Mouse (Mus musculus) stomach, embryonic 15.5 days (tissue): ENCODE data around the gene Pts. TPM values are rescaled to one million over a fixed set of nuclear protein-coding genes. Genes with fewer than 3 reads are reported as not detected.

Experiments
- ATAC-seq: fragments of 200-750 bp; cut with Nextera tagmentation; 2 replicates; pipeline ENCODE4 v1.8.0; 2017; ENCODE audit warnings: low read depth, moderate number of reproducible peaks, moderate TSS enrichment; ENCODE audit not compliant: insufficient read depth, low FRiP score
- H3K27ac ChIP-seq: fragments of 300-500 bp; sonication (generic); 2 replicates; pipeline ENCODE4 v1.5.1; 2015; ENCODE audit warnings: mild to moderate bottlenecking, inconsistent platforms
- H3K27me3 ChIP-seq: fragments of 300-500 bp; sonication (generic); replicated peaks from 2 replicates; pipeline ENCODE4 v1.6.1; 2015; ENCODE audit warnings: inconsistent platforms
- H3K36me3 ChIP-seq: fragments of 300-500 bp; sonication (generic); 2 replicates; pipeline ENCODE4 v1.6.1; 2015; ENCODE audit warnings: inconsistent platforms
- H3K4me1 ChIP-seq: fragments of 300-500 bp; sonication (generic); 2 replicates; pipeline ENCODE4 v1.6.1; 2015; ENCODE audit warnings: inconsistent platforms
- H3K4me2 ChIP-seq: fragments of 300-500 bp; sonication (generic); 2 replicates; pipeline ENCODE4 v1.6.1; 2015; ENCODE audit warnings: mild to moderate bottlenecking, inconsistent platforms
- H3K4me3 ChIP-seq: fragments of 300-500 bp; sonication (generic); replicated peaks from 2 replicates; pipeline ENCODE4 v1.5.1; 2015; ENCODE audit warnings: inconsistent platforms
- H3K9ac ChIP-seq: fragments of 300-500 bp; sonication (generic); 2 replicates; pipeline ENCODE4 v1.6.1; 2015; ENCODE audit warnings: inconsistent platforms
- H3K9me3 ChIP-seq: fragments of 300-500 bp; sonication (generic); 2 replicates; pipeline ENCODE4 v1.6.1; 2016; ENCODE audit warnings: inconsistent platforms
- WGBS: fragments of 180-500 bp; shearing (Covaris S2); methylation state at CpG from one replicate; pipeline ENCODE4 v1.1.7; 2015; 5-methylcytosine and 5-hydroxymethylcytosine counted together
- polyA plus RNA-seq: library from polyadenylated mRNA; unstranded; fragments of >200 nt; fragmentation: Nextera tagmentation; extraction: Ambion mirVana; gene quantifications from 2 replicates; pipeline ENCODE4 v1.2.1, GENCODE M21; 2015

Pts gene
- polyA plus RNA-seq, 1 experiment from 2014 or later, result 83.4 TPM

- H3K36me3 ChIP-seq, result no peaks in the 10 kb centered on the region
- ATAC-seq, result no peak
- no peak overlapping the region for H3K4me2 ChIP-seq
- H3K27me3 ChIP-seq, result no peaks in the 10 kb centered on the region
- WGBS, result 89% methylated on average over 5 of the region's 5 CpGs
- H3K4me3 ChIP-seq, result no peak overlapping the region
- peaks cover 10% of the 10 kb centered on the region for H3K4me1 ChIP-seq
- H3K9me3 ChIP-seq, result no peaks in the 10 kb centered on the region
- no peak overlapping the region for H3K27ac ChIP-seq
- H3K9ac ChIP-seq, result no peak overlapping the region
Observed at GRCm38 (mm10) chr9:50524936-50525335, 3.6 kb downstream of the Pts start.

GRCm38 (mm10) chr9:50522574-50522973 lies 6.0 kb downstream of the Pts start:
- no peak overlapping the region for H3K9ac ChIP-seq
- H3K4me3 ChIP-seq, result no peak overlapping the region
- no peak overlapping the region for H3K27ac ChIP-seq
- H3K9me3 ChIP-seq, result no peaks in the 10 kb centered on the region
- H3K27me3 ChIP-seq, result no peaks in the 10 kb centered on the region
- H3K4me2 ChIP-seq, result no peak overlapping the region
- H3K4me1 ChIP-seq, result peaks cover 4% of the 10 kb centered on the region
- ATAC-seq, result no peak
- WGBS, result 72% methylated on average over 5 of the region's 5 CpGs
- H3K36me3 ChIP-seq, result no peaks in the 10 kb centered on the region

DNA sequence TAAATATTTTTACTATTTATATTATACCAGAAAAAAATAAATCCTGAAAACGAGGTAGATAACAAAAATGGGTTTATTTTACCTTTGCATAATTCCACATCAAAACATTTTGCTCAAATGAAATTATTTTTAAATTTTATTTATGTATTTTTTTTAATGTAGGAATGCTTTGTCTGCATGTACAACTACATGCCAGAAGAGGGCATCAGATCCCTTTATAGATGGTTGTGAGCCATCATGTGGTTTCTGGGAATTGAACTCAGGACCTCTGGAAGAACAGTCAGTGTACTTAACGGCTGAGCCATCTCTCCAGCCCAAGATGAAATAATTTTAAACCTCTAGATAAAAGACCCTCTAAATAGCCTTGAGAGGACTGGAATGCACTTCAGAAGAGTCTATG lies 7.0 kb downstream of the Pts start:
- H3K4me3 ChIP-seq, result no peak overlapping the region

GRCm38 (mm10) chr9:50520748-50521147 lies 7.8 kb downstream of the Pts start:
- 86% methylated on average over 6 of the region's 6 CpGs for WGBS
- H3K27me3 ChIP-seq, result no peaks in the 10 kb centered on the region
- no peaks in the 10 kb centered on the region for H3K36me3 ChIP-seq
- no peak overlapping the region for H3K4me3 ChIP-seq
- H3K9ac ChIP-seq, result no peak overlapping the region
- no peak overlapping the region for H3K4me2 ChIP-seq
- H3K9me3 ChIP-seq, result no peaks in the 10 kb centered on the region
- no peaks in the 10 kb centered on the region for H3K4me1 ChIP-seq
- ATAC-seq, result no peak
- H3K27ac ChIP-seq, result no peak overlapping the region

More for the DNA sequence above, 7.0 kb downstream of the Pts start:
- ATAC-seq, result no peak
- H3K27ac ChIP-seq, result no peak overlapping the region
- no peaks in the 10 kb centered on the region for H3K36me3 ChIP-seq
- H3K4me1 ChIP-seq, result no peaks in the 10 kb centered on the region
- no peaks in the 10 kb centered on the region for H3K27me3 ChIP-seq
- no peak overlapping the region for H3K9ac ChIP-seq
- no peaks in the 10 kb centered on the region for H3K9me3 ChIP-seq
- no peak overlapping the region for H3K4me2 ChIP-seq
- WGBS, result 66% methylated on average over 2 of the region's 2 CpGs

DNA sequence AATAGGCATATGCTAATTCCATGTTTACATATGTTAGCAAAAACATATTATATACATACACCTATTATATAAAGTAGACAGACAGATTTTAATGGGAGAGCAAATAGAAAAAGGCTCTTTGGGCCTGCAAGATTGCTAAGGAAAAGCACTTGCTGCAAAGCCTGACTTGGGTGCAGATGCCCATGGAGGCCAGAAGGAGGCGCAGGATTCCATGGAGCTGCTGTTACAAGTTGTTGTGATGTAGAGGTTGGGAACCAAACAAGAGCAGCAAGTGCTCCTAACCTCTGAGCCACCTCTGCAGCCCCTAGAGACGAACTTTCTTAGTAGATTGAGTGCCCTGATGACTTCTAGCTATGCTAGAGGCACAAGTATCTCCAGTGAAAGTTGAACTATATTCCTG lies 9.7 kb downstream of the Pts start:
- no peaks in the 10 kb centered on the region for H3K9me3 ChIP-seq
- no peak overlapping the region for H3K4me3 ChIP-seq
- H3K9ac ChIP-seq, result no peak overlapping the region
- no peak for ATAC-seq
- no peaks in the 10 kb centered on the region for H3K4me1 ChIP-seq
- H3K27ac ChIP-seq, result no peak overlapping the region
- no peak overlapping the region for H3K4me2 ChIP-seq
- H3K36me3 ChIP-seq, result no peaks in the 10 kb centered on the region
- no peaks in the 10 kb centered on the region for H3K27me3 ChIP-seq
- 15% methylated on average over 2 of the region's 2 CpGs for WGBS

DNA sequence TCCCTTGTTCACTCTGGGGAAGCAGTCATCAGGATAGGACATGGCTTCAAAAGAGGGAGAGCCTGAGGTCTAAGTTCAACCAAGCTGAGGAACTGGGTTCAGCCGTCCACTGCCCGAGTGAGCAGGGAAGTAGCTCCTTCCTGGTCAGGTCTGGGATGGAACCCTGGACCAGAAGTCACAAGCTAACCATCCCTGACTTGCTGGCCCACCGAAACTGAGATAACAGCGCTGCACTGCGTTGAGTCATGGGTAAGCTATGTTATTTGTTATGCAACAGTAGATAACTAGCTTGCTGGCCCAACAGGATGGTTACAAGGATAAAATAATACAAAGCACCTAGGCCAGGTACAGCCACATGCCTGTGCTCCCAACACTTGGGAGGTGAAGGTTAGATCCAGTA lies 13.1 kb downstream of the Pts start:
- no peak overlapping the region for H3K4me3 ChIP-seq
- ATAC-seq, result no peak
- H3K36me3 ChIP-seq, result no peaks in the 10 kb centered on the region
- no peak overlapping the region for H3K27ac ChIP-seq
- no peaks in the 10 kb centered on the region for H3K9me3 ChIP-seq
- H3K4me1 ChIP-seq, result no peaks in the 10 kb centered on the region
- no peak overlapping the region for H3K4me2 ChIP-seq
- WGBS, result 72% methylated on average over 5 of the region's 5 CpGs
- H3K9ac ChIP-seq, result no peak overlapping the region
- H3K27me3 ChIP-seq, result no peaks in the 10 kb centered on the region

DNA sequence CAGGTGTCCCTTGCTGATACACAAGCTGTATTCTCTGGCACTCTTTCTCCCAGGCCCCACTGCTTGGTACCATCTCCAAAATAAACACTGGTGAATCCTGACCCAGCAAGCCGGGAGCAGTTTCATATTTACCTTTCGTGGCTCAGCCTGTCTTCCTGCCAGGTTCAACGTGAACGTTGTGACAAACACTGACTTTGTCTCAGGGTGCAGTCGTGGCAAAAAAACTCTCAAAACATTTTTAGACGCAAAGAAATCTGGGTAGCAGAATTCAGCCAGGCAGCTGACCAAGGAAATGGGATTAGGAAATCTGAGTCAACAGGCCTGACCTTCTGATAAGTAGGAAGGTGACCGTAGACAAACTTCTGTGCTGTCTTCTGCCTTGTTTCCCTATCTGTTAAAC lies 21.0 kb downstream of the Pts start:
- no peaks in the 10 kb centered on the region for H3K36me3 ChIP-seq
- H3K4me3 ChIP-seq, result no peak overlapping the region
- no peaks in the 10 kb centered on the region for H3K27me3 ChIP-seq
- H3K9me3 ChIP-seq, result no peaks in the 10 kb centered on the region
- 47% methylated on average over 7 of the region's 7 CpGs for WGBS
- ATAC-seq, result no peak
- H3K4me2 ChIP-seq, result no peak overlapping the region
- peaks cover 5% of the 10 kb centered on the region; the same call in 1 of the 2 replicates for H3K4me1 ChIP-seq
- no peak overlapping the region for H3K27ac ChIP-seq
- H3K9ac ChIP-seq, result no peak overlapping the region

- H3K27ac ChIP-seq, result no peak overlapping the region
- H3K9ac ChIP-seq, result no peak overlapping the region
- H3K36me3 ChIP-seq, result no peaks in the 10 kb centered on the region
- H3K27me3 ChIP-seq, result no peaks in the 10 kb centered on the region
- no peak for ATAC-seq
- no peak overlapping the region for H3K4me3 ChIP-seq
- H3K4me1 ChIP-seq, result peaks cover 5% of the 10 kb centered on the region; the same call in 1 of the 2 replicates
- no peaks in the 10 kb centered on the region for H3K9me3 ChIP-seq
- 20% methylated on average over 6 of the region's 6 CpGs for WGBS
- 0 out of 2 replicates have a peak overlapping the region, but pooled peaks have one; percentile 5 for H3K4me2 ChIP-seq
Observed at GRCm38 (mm10) chr9:50505405-50505804, 23.1 kb downstream of the Pts start.

GRCm38 (mm10) chr9:50502949-50503348 lies 25.6 kb downstream of the Pts start:
- no peak overlapping the region for H3K4me2 ChIP-seq
- H3K4me3 ChIP-seq, result no peak overlapping the region
- H3K9ac ChIP-seq, result no peak overlapping the region
- WGBS, result 80% methylated on average over 3 of the region's 3 CpGs
- H3K27ac ChIP-seq, result no peak overlapping the region
- no peaks in the 10 kb centered on the region for H3K27me3 ChIP-seq
- no peaks in the 10 kb centered on the region for H3K36me3 ChIP-seq
- no peak for ATAC-seq
- H3K9me3 ChIP-seq, result no peaks in the 10 kb centered on the region
- peaks cover 5% of the 10 kb centered on the region; the same call in 1 of the 2 replicates for H3K4me1 ChIP-seq

DNA sequence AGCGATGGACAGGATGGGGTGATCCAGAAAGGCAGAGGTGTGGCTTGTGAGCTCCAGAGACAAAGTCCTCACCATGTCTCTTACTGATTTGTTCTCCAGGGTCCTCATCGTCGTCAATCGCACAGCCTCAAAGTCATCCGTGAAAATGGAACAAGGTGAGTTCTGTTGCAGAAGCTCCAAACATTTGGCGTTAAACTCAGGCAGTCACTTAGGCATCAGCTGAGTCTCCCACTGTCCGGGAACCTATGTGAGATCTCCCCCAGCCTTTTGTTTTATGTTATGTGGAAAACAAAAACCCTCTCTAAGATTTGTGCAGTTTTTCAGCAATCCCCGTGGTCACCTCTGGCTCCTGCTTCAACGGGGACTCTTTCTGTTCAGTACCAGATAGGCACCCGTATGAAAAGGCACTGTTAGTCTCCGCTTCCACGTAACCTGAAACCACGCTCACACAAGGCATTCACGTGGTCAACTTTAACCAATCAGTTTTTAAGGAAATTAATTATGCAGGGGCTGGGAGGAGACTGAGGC lies 27.5 kb downstream of the Pts start:
- Histone ChIP-seq H3K4me1 (peaks cover 8% of the 10 kb centered on the region; the same call in 1 of the 2 replicates), H3K9ac (no peak overlapping the region)

DNA sequence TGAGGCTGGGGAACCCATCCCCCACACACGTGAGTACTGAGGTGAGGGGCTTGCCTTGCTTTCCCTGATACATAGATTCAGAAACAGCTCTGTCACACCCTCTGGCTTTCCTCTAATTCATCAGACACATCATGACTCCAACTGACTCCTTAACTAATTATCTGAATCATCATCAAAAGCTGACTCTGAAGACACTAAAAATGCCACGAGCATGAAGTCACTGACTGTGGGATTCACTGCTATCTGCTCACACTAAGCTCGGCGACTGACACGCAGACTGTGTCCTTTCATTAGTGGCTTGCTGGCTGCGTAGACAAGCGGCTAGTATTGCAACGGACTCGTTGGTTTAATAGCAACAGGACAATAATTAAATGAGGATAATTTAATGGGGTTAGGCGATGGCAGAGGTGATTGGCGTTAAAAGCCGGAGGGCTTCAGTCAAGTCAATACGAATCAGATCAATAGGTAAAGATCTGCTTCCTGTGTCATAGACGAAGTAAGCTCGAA lies 28.0 kb downstream of the Pts start:
- H3K9ac ChIP-seq, result no peak overlapping the region

More for the DNA sequence above, 27.5 kb downstream of the Pts start:
- peak; percentile 82; the same call in 1 of the 2 replicates for ATAC-seq
- H3K4me3 ChIP-seq, result peak overlapping the region; percentile 35
- 18% methylated on average over 14 of the region's 14 CpGs for WGBS
- no peaks in the 10 kb centered on the region for H3K27me3 ChIP-seq
- H3K36me3 ChIP-seq, result no peaks in the 10 kb centered on the region
- no peaks in the 10 kb centered on the region for H3K9me3 ChIP-seq
- H3K27ac ChIP-seq, result no peak overlapping the region
- H3K4me2 ChIP-seq, result peak overlapping the region; percentile 53

GRCm38 (mm10) chr9:50499781-50500180 lies 28.7 kb downstream of the Pts start:
- H3K9me3 ChIP-seq, result no peaks in the 10 kb centered on the region
- no peaks in the 10 kb centered on the region for H3K27me3 ChIP-seq
- 81% methylated on average over 3 of the region's 3 CpGs for WGBS
- H3K4me1 ChIP-seq, result 0 out of 2 replicates have a peak, but pooled peaks cover 3% of the 10 kb centered on the region
- H3K9ac ChIP-seq, result no peak overlapping the region
- H3K36me3 ChIP-seq, result no peaks in the 10 kb centered on the region
- no peak overlapping the region for H3K4me2 ChIP-seq
- H3K4me3 ChIP-seq, result no peak overlapping the region
- no peak overlapping the region for H3K27ac ChIP-seq
- ATAC-seq, result no peak

More for the DNA sequence above, 28.0 kb downstream of the Pts start:
- 66% methylated on average over 15 of the region's 15 CpGs for WGBS
- no peak for ATAC-seq
- H3K4me3 ChIP-seq, result peak overlapping the region; percentile 35; the same call in 1 of the 2 replicates
- H3K4me2 ChIP-seq, result peak overlapping the region; percentile 53
- peaks cover 4% of the 10 kb centered on the region; the same call in 1 of the 2 replicates for H3K4me1 ChIP-seq
- H3K36me3 ChIP-seq, result no peaks in the 10 kb centered on the region
- H3K27ac ChIP-seq, result no peak overlapping the region
- H3K27me3 ChIP-seq, result no peaks in the 10 kb centered on the region
- no peaks in the 10 kb centered on the region for H3K9me3 ChIP-seq
